Mouse (Mus musculus) activated CD4-positive, CD25-positive, alpha-beta regulatory T cell, adult 9 weeks (primary cell): Measurements from ENCODE around the gene Hist1h3e. TPM values are rescaled to one million over a fixed set of nuclear protein-coding genes. Genes with fewer than 3 reads are reported as not detected.

Source experiments
- polyA plus RNA-seq: library from polyadenylated mRNA; unstranded; fragments of 100-300 nt; shearing (Covaris generic); gene quantifications from one replicate; pipeline ENCODE4 v1.2.1, GENCODE M21; 2017

Gene Hist1h3e
- 1.3 TPM for polyA plus RNA-seq

GRCm38 (mm10) chr13:23561883-23562659, at the start of gene Hist1h3e:
Gene Hist1h3e (minus strand): TSS chr13:23562369.

GRCm38 (mm10) chr13:23581408-23582218, 19.4 kb upstream of the Hist1h3e start, which contains the start of gene Hist1h4d:
Gene Hist1h4d (plus strand): TSS chr13:23581598.

DNA sequence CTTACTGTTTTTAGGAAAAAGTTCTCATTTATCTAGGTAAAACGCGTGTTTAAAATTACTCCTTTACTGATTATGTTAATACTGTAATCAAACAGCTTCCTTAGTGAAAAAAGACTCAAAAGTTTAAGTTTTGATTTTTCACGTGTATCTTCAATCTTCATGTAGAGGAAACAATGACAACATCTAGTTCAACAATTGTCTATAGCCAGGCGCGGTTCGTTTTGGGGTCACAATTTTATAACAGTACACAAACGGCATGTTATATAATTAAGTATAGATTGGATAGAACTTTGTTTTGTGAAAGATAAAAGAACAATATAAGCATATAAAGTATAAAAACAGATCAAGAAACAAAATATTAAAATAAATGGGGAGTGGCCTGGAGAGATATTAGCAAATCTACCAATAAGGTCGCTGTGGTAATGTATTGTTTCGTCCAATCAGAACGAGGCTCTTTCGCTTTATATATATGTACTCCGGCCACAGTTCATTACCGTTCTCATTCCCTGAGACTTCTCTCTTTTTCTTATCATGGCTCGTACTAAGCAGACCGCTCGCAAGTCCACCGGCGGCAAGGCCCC, 13.2 kb upstream of the Hist1h3e start, which contains the start of gene Hist1h3d:
TSS of gene Hist1h3d (plus strand) at position 493 of the 581 bp plus-strand sequence.

DNA sequence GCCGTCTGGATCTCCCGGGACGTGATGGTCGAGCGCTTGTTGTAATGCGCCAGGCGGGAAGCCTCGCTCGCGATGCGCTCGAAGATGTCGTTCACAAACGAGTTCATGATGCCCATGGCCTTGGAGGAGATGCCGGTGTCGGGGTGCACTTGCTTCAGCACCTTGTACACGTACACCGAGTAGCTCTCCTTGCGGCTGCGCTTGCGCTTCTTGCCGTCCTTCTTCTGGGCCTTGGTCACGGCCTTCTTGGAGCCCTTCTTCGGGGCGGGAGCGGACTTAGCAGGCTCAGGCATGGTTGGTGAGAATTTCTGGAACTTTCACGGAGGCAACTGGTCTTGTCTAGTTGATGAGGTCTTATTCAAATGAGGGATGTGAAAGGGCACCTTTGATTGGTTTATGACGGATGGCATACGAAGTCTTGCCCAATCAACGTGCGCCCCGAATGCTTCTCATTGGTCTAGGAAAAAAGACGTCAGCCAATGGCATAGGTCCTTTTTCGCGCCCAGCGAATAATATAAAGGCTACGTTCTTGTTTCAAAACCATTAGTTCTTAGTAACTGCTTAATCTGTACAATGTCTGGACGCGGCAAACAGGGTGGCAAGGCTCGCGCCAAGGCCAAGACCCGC, 11.8 kb upstream of the Hist1h3e start, which contains the start of the genes Hist1h2bf and Hist1h2ad:
TSS of gene Hist1h2bf (minus strand) at position 299 of the 627 bp plus-strand sequence.
TSS of gene Hist1h2ad (plus strand) at position 484 of the 627 bp plus-strand sequence.

GRCm38 (mm10) chr13:23571022-23571503, 8.9 kb upstream of the Hist1h3e start, which contains the start of the genes Hist1h2ae and Hist1h2bg:
Gene Hist1h2ae (minus strand): TSS chr13:23571220.
Gene Hist1h2bg (plus strand): TSS chr13:23571396.

GRCm38 (mm10) chr13:23552962-23553361, 9.2 kb downstream of the Hist1h3e start, which contains the start of gene Hist1h1d:
Gene Hist1h1d (plus strand): TSS chr13:23553262.

DNA sequence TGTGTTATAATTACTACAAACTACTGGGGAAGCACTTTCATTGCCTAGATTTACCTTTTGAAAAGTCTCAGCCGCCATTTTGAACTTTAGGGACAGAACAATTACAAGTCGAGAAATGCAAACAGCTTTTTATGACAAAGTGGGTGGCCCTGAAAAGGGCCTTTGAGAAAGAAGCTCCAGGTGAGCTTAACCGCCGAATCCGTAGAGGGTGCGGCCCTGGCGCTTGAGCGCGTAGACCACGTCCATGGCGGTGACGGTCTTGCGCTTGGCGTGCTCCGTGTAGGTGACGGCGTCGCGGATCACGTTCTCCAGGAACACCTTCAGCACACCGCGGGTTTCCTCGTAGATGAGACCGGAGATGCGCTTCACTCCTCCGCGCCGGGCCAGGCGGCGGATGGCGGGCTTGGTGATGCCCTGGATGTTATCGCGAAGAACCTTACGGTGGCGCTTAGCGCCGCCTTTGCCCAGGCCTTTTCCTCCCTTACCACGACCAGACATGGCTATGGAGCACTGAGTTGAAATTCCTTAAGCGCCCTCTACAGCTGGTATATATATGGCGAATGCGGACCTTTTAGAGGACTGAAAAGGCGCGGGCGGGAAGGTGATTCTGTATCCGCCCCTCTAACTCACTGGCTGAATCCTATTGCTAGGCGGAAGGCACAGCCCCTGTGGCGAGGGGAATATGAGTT, 10.9 kb downstream of the Hist1h3e start, which contains the start of gene Hist1h4f:
TSS of gene Hist1h4f (minus strand) at position 503 of the 689 bp plus-strand sequence.

DNA sequence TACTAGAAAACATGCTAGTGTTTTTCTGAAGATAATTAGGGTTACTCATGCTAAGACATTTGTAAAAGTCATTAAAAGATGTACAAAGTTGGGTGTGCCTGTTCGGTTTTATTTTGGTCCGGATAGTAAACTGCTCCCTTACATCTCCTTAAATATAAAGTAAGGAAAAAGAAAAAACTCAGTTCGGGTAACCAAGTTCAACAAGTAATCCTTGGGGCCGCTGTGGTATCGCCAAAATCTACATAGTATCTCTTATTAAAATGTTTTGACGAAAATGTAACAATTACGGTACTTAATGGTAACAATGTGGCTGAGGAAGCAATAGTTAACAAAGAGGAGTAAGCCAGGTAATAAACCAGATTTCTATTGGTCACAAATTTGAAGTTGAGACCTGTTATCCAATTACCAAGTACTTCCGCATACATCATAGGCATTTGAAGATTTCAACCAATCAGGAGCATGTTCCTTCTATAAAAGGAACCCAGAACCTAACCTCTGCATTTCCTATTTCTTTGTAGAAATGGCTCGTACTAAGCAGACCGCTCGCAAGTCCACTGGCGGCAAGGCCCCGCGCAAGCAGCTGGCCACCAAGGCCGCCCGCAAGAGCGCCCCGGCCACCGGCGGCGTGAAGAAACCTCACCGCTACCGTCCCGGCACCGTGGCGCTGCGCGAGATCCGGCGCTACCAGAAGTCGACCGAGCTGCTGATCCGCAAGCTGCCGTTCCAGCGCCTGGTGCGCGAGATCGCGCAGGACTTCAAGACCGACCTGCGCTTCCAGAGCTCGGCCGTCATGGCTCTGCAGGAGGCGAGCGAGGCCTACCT, 18.0 kb downstream of the Hist1h3e start, which contains the start of gene Hist1h3f:
TSS of gene Hist1h3f (plus strand) at position 88 of the 822 bp plus-strand sequence.

GRCm38 (mm10) chr13:23542999-23543607, 19.1 kb downstream of the Hist1h3e start, which contains the start of gene Hist1h2bh:
Gene Hist1h2bh (minus strand): TSS chr13:23543392.

GRCm38 (mm10) chr13:23535137-23536075, 26.8 kb downstream of the Hist1h3e start, which contains the start of gene Hist1h3g:
Gene Hist1h3g (plus strand): TSS chr13:23535422.

GRCm38 (mm10) chr13:23533560-23534367, 28.4 kb downstream of the Hist1h3e start, which contains the start of gene Hist1h2af:
Gene Hist1h2af (plus strand): TSS chr13:23533906.

DNA sequence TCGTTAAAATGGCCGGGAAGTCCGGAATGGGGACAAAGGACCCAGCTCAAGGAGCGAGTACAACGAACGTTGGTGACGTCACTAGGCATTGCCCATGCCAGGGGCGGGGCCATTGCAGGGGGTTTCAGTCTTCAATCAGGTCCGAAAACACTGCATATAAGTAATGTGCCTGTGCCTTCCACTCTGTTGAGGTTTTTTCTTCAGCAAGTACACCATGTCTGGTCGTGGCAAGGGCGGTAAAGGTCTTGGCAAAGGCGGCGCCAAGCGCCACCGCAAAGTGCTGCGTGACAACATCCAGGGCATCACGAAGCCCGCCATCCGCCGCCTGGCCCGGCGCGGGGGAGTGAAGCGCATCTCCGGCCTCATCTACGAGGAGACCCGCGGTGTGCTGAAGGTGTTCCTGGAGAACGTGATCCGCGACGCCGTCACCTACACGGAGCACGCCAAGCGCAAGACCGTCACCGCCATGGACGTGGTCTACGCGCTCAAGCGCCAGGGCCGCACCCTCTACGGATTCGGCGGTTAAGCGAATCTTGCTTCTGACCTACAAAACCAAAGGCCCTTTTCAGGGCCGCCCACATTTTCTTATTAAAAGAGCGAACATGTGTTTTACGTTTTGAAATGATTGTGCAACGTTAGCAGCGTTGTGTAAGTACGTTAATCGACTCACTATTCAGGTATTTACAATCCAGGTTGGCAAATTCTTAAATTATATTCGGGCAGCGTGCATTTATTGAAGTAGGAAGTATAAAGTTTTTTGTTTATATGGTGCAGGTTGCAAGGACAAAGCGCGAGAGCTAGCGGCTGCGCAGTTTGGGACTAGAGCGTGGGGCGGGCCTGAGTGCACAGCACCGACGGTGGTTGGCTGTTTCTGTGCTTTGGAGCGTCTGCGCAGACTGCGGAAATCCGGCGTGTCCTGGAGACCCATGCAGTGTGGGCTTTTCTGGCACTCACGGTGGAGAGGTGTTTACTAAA, 31.0 kb downstream of the Hist1h3e start, which contains the start of gene Hist1h4h:
TSS of gene Hist1h4h (plus strand) at position 150 of the 975 bp plus-strand sequence.

